Mouse (Mus musculus): ENCODE measurements around the gene Gdpd5. TPM values are rescaled to one million over a fixed set of nuclear protein-coding genes. Genes with fewer than 3 reads are reported as not detected.

The Gdpd5 gene
- polyA plus RNA-seq, 1 experiment from 2014 or later: 36.9 TPM

DNA sequence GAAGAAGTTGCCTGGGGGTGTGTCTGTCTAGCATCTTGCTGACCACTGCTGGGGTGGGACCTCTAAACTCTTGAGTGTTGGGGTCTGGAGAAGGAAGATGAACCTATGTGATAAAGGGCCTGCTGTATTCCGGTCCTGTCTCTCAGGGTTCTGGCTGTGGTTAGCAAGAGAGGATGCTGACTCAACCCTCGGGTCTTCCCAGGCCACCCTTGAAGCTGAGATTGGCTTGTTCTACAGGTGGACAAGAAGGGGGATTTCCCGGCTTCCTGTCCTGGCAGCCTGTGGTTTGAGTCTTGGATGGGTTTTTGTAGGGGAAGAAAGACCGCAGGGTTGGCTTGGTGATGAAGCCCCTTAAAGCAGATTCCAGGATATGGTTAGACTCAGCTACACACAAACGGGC is 47.6 kb downstream of the Gdpd5 start:
- no peaks in the 10 kb centered on the region for H3K36me3 ChIP-seq (ENCODE audit: control insufficient read depth, insufficient read depth, low read length)
- no peak for ATAC-seq
- 87% methylated on average over 5 of the region's 5 CpGs for WGBS
- no peak overlapping the region for H3K27ac ChIP-seq (ENCODE audit: low read depth, low read length)
- H3K4me1 ChIP-seq (ENCODE audit: control insufficient read depth, insufficient read depth, low read depth, low read length): peaks cover 15% of the 10 kb centered on the region
- no peak overlapping the region for H3K9ac ChIP-seq (ENCODE audit: low read depth, low read length)
- H3K9me3 ChIP-seq (ENCODE audit: control insufficient read depth, low read length): no peaks in the 10 kb centered on the region
- H3K4me3 ChIP-seq (ENCODE audit: low read length): no peak overlapping the region
- no peak overlapping the region for H3K4me2 ChIP-seq (ENCODE audit: low read length)
- H3K27me3 ChIP-seq (replicated peaks; ENCODE audit: control insufficient read depth, insufficient read depth, low read length): no peaks in the 10 kb centered on the region

- peak; percentile 43; the same call in 1 of the 2 replicates for ATAC-seq
- H3K4me2 ChIP-seq (ENCODE audit: low read length): no peak overlapping the region
- no peak overlapping the region for H3K4me3 ChIP-seq (ENCODE audit: low read length)
- WGBS: 44% methylated on average over 6 of the region's 6 CpGs
- H3K27ac ChIP-seq (ENCODE audit: low read depth, low read length): no peak overlapping the region
- peaks cover 10% of the 10 kb centered on the region for H3K4me1 ChIP-seq (ENCODE audit: control insufficient read depth, insufficient read depth, low read depth, low read length)
- H3K27me3 ChIP-seq (replicated peaks; ENCODE audit: control insufficient read depth, insufficient read depth, low read length): no peaks in the 10 kb centered on the region
- no peaks in the 10 kb centered on the region for H3K36me3 ChIP-seq (ENCODE audit: control insufficient read depth, insufficient read depth, low read length)
- H3K9me3 ChIP-seq (ENCODE audit: control insufficient read depth, low read length): no peaks in the 10 kb centered on the region
- 0 out of 2 replicates have a peak overlapping the region, but pooled peaks have one; percentile 3 for H3K9ac ChIP-seq (ENCODE audit: low read depth, low read length)
Observed at GRCm38 (mm10) chr7:99429786-99430185, 48.6 kb downstream of the Gdpd5 start.

DNA sequence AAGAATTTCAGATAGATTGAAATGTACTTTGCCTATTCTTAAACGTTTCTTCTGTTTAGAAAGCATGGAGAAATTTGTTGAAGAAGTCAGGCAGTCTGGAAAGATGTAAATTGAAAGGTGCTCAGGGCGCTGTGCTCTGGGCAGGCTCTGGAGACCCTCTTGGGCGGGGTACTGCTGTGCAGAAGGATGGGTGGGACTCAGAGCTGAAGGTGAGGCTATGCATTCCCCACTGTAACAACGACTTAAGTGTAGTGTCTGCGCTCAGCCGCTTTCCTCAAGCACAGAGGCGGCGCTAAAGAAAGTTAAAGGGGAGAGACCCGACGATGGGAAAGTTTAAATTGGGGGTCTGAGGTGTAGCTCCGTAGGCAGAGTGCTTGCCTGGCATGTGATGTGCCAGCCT is 49.0 kb downstream of the Gdpd5 start:
- Histone ChIP-seq H3K4me3 (ENCODE audit: low read length) (no peak overlapping the region), H3K9me3 (ENCODE audit: control insufficient read depth, low read length) (no peaks in the 10 kb centered on the region), H3K4me2 (ENCODE audit: low read length) (no peak overlapping the region), H3K4me1 (ENCODE audit: control insufficient read depth, insufficient read depth, low read depth, low read length) (peaks cover 10% of the 10 kb centered on the region), H3K27ac (ENCODE audit: low read depth, low read length) (no peak overlapping the region), H3K36me3 (ENCODE audit: control insufficient read depth, insufficient read depth, low read length) (no peaks in the 10 kb centered on the region), H3K27me3 (replicated peaks; ENCODE audit: control insufficient read depth, insufficient read depth, low read length) (no peaks in the 10 kb centered on the region), H3K9ac (ENCODE audit: low read depth, low read length) (no peak overlapping the region)
- no peak for ATAC-seq
- WGBS: 75% methylated on average over 11 of the region's 11 CpGs

DNA sequence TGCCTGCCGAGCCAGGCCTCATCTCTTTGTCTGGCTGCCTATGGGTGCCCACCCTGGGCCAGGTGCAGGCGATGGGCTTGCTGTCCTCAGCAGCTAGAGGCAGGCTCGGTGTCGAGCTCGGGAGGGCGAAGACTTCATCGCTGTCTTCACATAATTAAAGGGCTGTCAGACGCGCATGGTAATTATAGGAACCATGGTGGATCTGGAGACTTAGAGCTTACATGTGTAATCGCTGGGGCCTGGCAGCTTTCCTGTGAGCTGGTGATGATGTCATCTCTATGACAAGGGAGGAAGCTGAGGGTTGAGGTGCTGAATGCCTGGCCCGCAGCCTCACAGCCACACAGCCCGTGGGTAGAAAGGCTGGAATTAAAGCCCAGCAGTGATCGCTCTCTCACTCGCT is 51.0 kb downstream of the Gdpd5 start:
- Histone ChIP-seq H3K27ac (ENCODE audit: low read depth, low read length) (peak overlapping the region; percentile 46; the same call in 1 of the 2 replicates), H3K9ac (ENCODE audit: low read depth, low read length) (peak overlapping the region; percentile 33; the same call in 1 of the 2 replicates), H3K27me3 (replicated peaks; ENCODE audit: control insufficient read depth, insufficient read depth, low read length) (no peaks in the 10 kb centered on the region), H3K36me3 (ENCODE audit: control insufficient read depth, insufficient read depth, low read length) (no peaks in the 10 kb centered on the region), H3K4me3 (ENCODE audit: low read length) (no peak overlapping the region), H3K4me1 (ENCODE audit: control insufficient read depth, insufficient read depth, low read depth, low read length) (peaks cover 10% of the 10 kb centered on the region), H3K9me3 (ENCODE audit: control insufficient read depth, low read length) (no peaks in the 10 kb centered on the region), H3K4me2 (ENCODE audit: low read length) (no peak overlapping the region)
- ATAC-seq: no peak
- WGBS: 47% methylated on average over 14 of the region's 14 CpGs

- H3K27ac ChIP-seq (ENCODE audit: low read depth, low read length): no peak overlapping the region
- H3K9me3 ChIP-seq (ENCODE audit: control insufficient read depth, low read length): no peaks in the 10 kb centered on the region
- no peak overlapping the region for H3K4me2 ChIP-seq (ENCODE audit: low read length)
- no peak for ATAC-seq
- 94% methylated on average over 6 of the region's 6 CpGs for WGBS
- peaks cover 10% of the 10 kb centered on the region for H3K4me1 ChIP-seq (ENCODE audit: control insufficient read depth, insufficient read depth, low read depth, low read length)
- H3K4me3 ChIP-seq (ENCODE audit: low read length): no peak overlapping the region
- no peak overlapping the region for H3K9ac ChIP-seq (ENCODE audit: low read depth, low read length)
- no peaks in the 10 kb centered on the region for H3K36me3 ChIP-seq (ENCODE audit: control insufficient read depth, insufficient read depth, low read length)
- no peaks in the 10 kb centered on the region for H3K27me3 ChIP-seq (replicated peaks; ENCODE audit: control insufficient read depth, insufficient read depth, low read length)
Observed at GRCm38 (mm10) chr7:99432863-99433262, 51.6 kb downstream of the Gdpd5 start.

DNA sequence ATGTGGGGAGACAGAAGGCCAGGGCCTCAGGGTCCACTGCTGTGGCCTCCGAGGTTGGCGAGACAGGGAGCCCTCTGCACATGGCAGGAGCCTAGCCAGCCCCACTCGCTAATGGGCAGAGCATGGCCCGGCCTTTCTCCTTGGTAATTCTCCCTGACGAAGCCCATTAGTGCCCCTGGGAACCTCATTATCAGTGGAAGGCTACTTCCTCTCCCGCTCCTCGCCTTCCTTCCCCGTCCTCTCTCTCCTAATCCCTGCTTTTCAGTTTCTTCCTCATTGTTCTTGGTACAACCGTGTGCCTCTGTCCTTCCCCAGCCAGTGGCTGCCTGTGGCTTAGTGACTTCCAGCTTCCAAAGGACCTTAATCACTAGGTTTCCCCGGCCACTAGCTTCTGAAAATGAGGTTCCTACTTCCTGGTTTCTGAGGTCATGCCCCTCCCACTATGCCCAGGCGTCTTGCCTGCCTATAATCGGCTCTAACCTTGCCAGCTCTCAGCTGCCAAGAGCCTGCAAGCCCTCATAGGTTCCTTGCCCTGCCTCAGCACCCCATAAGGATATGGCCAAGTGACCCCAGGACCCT is 53.5 kb downstream of the Gdpd5 start:
- H3K27me3 ChIP-seq (replicated peaks; ENCODE audit: control insufficient read depth, insufficient read depth, low read length): no peaks in the 10 kb centered on the region
- no peak for ATAC-seq
- H3K27ac ChIP-seq (ENCODE audit: low read depth, low read length): no peak overlapping the region
- H3K4me1 ChIP-seq (ENCODE audit: control insufficient read depth, insufficient read depth, low read depth, low read length): peaks cover 6% of the 10 kb centered on the region
- H3K9ac ChIP-seq (ENCODE audit: low read depth, low read length): 0 out of 2 replicates have a peak overlapping the region, but pooled peaks have one; percentile 13
- no peak overlapping the region for H3K4me2 ChIP-seq (ENCODE audit: low read length)
- 38% methylated on average over 12 of the region's 12 CpGs for WGBS
- H3K4me3 ChIP-seq (ENCODE audit: low read length): no peak overlapping the region
- no peaks in the 10 kb centered on the region for H3K36me3 ChIP-seq (ENCODE audit: control insufficient read depth, insufficient read depth, low read length)
- H3K9me3 ChIP-seq (ENCODE audit: control insufficient read depth, low read length): no peaks in the 10 kb centered on the region

- H3K4me2 ChIP-seq (ENCODE audit: low read length): no peak overlapping the region
- peaks cover 11% of the 10 kb centered on the region for H3K4me1 ChIP-seq (ENCODE audit: control insufficient read depth, insufficient read depth, low read depth, low read length)
- ATAC-seq: no peak
- H3K4me3 ChIP-seq (ENCODE audit: low read length): no peak overlapping the region
- no peak overlapping the region for H3K27ac ChIP-seq (ENCODE audit: low read depth, low read length)
- H3K9ac ChIP-seq (ENCODE audit: low read depth, low read length): no peak overlapping the region
- H3K9me3 ChIP-seq (ENCODE audit: control insufficient read depth, low read length): no peaks in the 10 kb centered on the region
- no peaks in the 10 kb centered on the region for H3K27me3 ChIP-seq (replicated peaks; ENCODE audit: control insufficient read depth, insufficient read depth, low read length)
- H3K36me3 ChIP-seq (ENCODE audit: control insufficient read depth, insufficient read depth, low read length): peaks cover under 1% of the 10 kb centered on the region; the same call in 1 of the 2 replicates
- 9% methylated on average over 4 of the region's 4 CpGs for WGBS
Observed at GRCm38 (mm10) chr7:99436530-99436929, 55.3 kb downstream of the Gdpd5 start.

DNA sequence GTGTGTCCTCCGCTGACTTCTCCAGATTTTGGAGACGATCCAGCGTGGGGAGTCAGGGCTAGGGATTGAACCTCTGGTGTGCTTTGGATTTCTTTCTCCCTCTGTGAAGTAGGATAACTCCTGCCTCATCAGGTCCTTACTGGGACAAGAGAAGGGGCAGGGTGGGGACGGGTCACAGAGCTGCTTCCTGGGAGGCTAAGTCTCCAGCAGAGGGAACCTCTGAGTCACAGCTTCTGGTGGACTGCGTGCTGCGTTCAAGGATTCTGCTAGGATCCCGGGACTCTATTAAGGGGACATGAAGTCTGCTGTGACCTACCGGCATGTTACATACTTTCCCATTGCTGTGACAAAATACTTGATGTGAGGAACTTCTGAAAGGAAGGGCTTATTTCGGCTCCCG is 57.7 kb downstream of the Gdpd5 start:
- peaks cover 4% of the 10 kb centered on the region; the same call in 1 of the 2 replicates for H3K36me3 ChIP-seq (ENCODE audit: control insufficient read depth, insufficient read depth, low read length)
- H3K4me2 ChIP-seq (ENCODE audit: low read length): no peak overlapping the region
- H3K27ac ChIP-seq (ENCODE audit: low read depth, low read length): no peak overlapping the region
- no peak overlapping the region for H3K9ac ChIP-seq (ENCODE audit: low read depth, low read length)
- H3K4me1 ChIP-seq (ENCODE audit: control insufficient read depth, insufficient read depth, low read depth, low read length): peaks cover 8% of the 10 kb centered on the region
- no peak overlapping the region for H3K4me3 ChIP-seq (ENCODE audit: low read length)
- no peaks in the 10 kb centered on the region for H3K9me3 ChIP-seq (ENCODE audit: control insufficient read depth, low read length)
- ATAC-seq: no peak
- H3K27me3 ChIP-seq (replicated peaks; ENCODE audit: control insufficient read depth, insufficient read depth, low read length): no peaks in the 10 kb centered on the region
- 72% methylated on average over 10 of the region's 10 CpGs for WGBS

DNA sequence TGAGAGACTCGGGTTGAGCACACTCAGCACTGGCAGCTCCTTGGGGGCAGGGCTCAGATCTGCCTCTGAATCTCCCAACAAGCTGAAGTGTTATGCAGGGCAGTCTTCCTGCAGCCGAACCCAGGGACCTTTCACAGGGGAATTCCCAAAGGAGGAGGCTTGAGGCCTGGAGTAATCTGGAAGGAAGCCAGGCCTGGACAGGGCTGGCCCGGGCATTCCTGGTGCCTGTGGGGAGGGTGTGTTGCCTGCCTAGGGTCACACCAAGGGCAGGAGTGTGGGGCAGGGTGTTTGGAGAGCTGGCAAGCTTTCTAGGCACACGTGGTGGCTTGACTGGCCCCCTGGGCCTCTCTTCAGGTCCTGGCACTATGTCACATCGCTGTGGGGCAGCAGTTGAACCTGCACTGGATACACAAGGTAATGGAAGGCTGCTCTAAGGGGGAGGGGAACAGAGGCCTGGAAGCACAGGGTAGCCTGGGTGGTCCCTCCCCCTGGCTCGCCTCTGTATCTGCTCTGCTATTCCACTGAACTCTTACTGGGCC is 60.4 kb downstream of the Gdpd5 start:
- 19% methylated on average over 6 of the region's 6 CpGs for WGBS
- Histone ChIP-seq H3K27me3 (replicated peaks; ENCODE audit: control insufficient read depth, insufficient read depth, low read length) (no peaks in the 10 kb centered on the region), H3K4me2 (ENCODE audit: low read length) (no peak overlapping the region), H3K36me3 (ENCODE audit: control insufficient read depth, insufficient read depth, low read length) (peaks cover 4% of the 10 kb centered on the region; the same call in 1 of the 2 replicates), H3K9ac (ENCODE audit: low read depth, low read length) (peak overlapping the region; percentile 40; the same call in 1 of the 2 replicates), H3K4me3 (ENCODE audit: low read length) (no peak overlapping the region), H3K27ac (ENCODE audit: low read depth, low read length) (no peak overlapping the region), H3K4me1 (ENCODE audit: control insufficient read depth, insufficient read depth, low read depth, low read length) (peaks cover 8% of the 10 kb centered on the region), H3K9me3 (ENCODE audit: control insufficient read depth, low read length) (no peaks in the 10 kb centered on the region)
- ATAC-seq: peak; percentile 46

All from hindbrain, embryonic 16.5 days (tissue).